Mouse (Mus musculus): ENCODE data around the gene Tipin. TPM values are rescaled to one million over a fixed set of nuclear protein-coding genes. Genes with fewer than 3 reads are reported as not detected.
"Not testable (repeated sequence)": the region's sequence is repeated elsewhere in the genome, so short reads cannot be mapped to it uniquely, and the experiment has no call there.

The Tipin gene
- polyA plus RNA-seq, 1 experiment from 2014 or later, result 284 TPM

- DNase-seq (peak; percentile 14), ATAC-seq (ENCODE audit: low read depth) (no peak)
- WGBS (ENCODE audit: insufficient replicate concordance), result under 1% methylated on average over 16 of the region's 16 CpGs
Observed at GRCm38 (mm10) chr9:64252591-64253020, 28.8 kb upstream of the Tipin start.

GRCm38 (mm10) chr9:64253021-64253904 lies 28.1 kb upstream of the Tipin start, which contains the start of gene Map2k1:
Map2k1 (minus strand) TSS chr9:64253631.
- peak within 1 kb of the TSS; percentile 86 for H3K4me3 ChIP-seq (replicated peaks)
- H3K9me3 ChIP-seq (replicated peaks), result no peaks in the 10 kb centered on the region
- H3K9ac ChIP-seq, result peak within 1 kb of the TSS; percentile 86
- peak; percentile 91 for ATAC-seq (ENCODE audit: low read depth)
- WGBS (ENCODE audit: insufficient replicate concordance), result under 1% methylated on average over 89 of the region's 89 CpGs
- peak within 1 kb of the TSS; percentile 97 for H3K4me2 ChIP-seq
- peak within 1 kb of the TSS; percentile 90 for H3K27ac ChIP-seq
- DNase-seq, result peak; percentile 100
- H3K36me3 ChIP-seq, result peaks cover 4% of the 10 kb centered on the region; the same call in 1 of the 2 replicates
- no peaks in the 10 kb centered on the region for H3K27me3 ChIP-seq
- peaks cover 35% of the 10 kb centered on the region for H3K4me1 ChIP-seq (replicated peaks)

More at GRCm38 (mm10) chr9:64252591-64253020, 28.8 kb upstream of the Tipin start:
- peak overlapping the region; percentile 90 for H3K27ac ChIP-seq
- peaks cover 35% of the 10 kb centered on the region for H3K4me1 ChIP-seq (replicated peaks)
- peak overlapping the region; percentile 86 for H3K9ac ChIP-seq
- peaks cover 5% of the 10 kb centered on the region; the same call in 1 of the 2 replicates for H3K36me3 ChIP-seq
- H3K27me3 ChIP-seq, result no peaks in the 10 kb centered on the region
- H3K4me3 ChIP-seq (replicated peaks), result peak overlapping the region; percentile 86
- H3K9me3 ChIP-seq (replicated peaks), result no peaks in the 10 kb centered on the region
- H3K4me2 ChIP-seq, result peak overlapping the region; percentile 97

DNA sequence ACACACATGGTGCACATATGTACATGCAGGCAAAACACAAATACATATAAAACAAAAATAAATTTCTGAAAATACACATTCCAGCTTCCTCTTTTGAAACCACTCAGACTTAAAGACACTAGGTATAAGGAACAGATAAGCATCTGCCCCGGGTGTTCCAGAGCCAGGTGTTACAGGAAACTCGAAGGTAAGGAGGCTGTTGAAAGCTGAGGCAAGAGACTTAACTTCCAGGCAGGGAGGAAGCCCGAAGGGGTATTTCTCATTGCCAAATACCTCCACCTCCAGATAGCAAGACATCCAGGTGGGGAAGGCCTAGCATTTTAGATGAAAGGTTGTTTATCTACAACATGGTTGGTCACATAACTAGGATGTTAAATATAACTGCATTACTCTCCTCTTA lies 26.0 kb upstream of the Tipin start:
- H3K9me3 ChIP-seq (replicated peaks), result no peaks in the 10 kb centered on the region
- H3K4me1 ChIP-seq (replicated peaks), result peaks cover 29% of the 10 kb centered on the region
- H3K4me3 ChIP-seq (replicated peaks), result no peak overlapping the region
- H3K9ac ChIP-seq, result no peak overlapping the region
- 59% methylated on average over 3 of the region's 3 CpGs for WGBS (ENCODE audit: insufficient replicate concordance)
- no peaks in the 10 kb centered on the region for H3K36me3 ChIP-seq
- H3K4me2 ChIP-seq, result no peak overlapping the region
- H3K27ac ChIP-seq, result no peak overlapping the region
- ATAC-seq (ENCODE audit: low read depth) (no peak), DNase-seq (no peak)
- H3K27me3 ChIP-seq, result no peaks in the 10 kb centered on the region

GRCm38 (mm10) chr9:64256204-64256603 lies 25.2 kb upstream of the Tipin start:
- H3K4me3 ChIP-seq (replicated peaks), result no peak overlapping the region
- DNase-seq (no peak), ATAC-seq (ENCODE audit: low read depth) (no peak)
- H3K27ac ChIP-seq, result no peak overlapping the region
- no peaks in the 10 kb centered on the region for H3K36me3 ChIP-seq
- H3K4me2 ChIP-seq, result no peak overlapping the region
- no peaks in the 10 kb centered on the region for H3K9me3 ChIP-seq (replicated peaks)
- H3K4me1 ChIP-seq (replicated peaks), result peaks cover 21% of the 10 kb centered on the region
- H3K27me3 ChIP-seq, result no peaks in the 10 kb centered on the region
- no peak overlapping the region for H3K9ac ChIP-seq
- WGBS (ENCODE audit: insufficient replicate concordance), result 80% methylated on average over 3 of the region's 3 CpGs

- H3K4me3 ChIP-seq (replicated peaks), result no peak overlapping the region
- H3K9ac ChIP-seq, result no peak overlapping the region
- H3K27ac ChIP-seq, result no peak overlapping the region
- H3K9me3 ChIP-seq (replicated peaks), result no peaks in the 10 kb centered on the region
- WGBS (ENCODE audit: insufficient replicate concordance), result 72% methylated on average over 5 of the region's 5 CpGs
- ATAC-seq (ENCODE audit: low read depth), result no peak
- no peak for DNase-seq
- no peak overlapping the region for H3K4me2 ChIP-seq
- no peaks in the 10 kb centered on the region for H3K4me1 ChIP-seq (replicated peaks)
- no peaks in the 10 kb centered on the region for H3K36me3 ChIP-seq
- H3K27me3 ChIP-seq, result no peaks in the 10 kb centered on the region
Observed at GRCm38 (mm10) chr9:64259906-64260305, 21.5 kb upstream of the Tipin start.

DNA sequence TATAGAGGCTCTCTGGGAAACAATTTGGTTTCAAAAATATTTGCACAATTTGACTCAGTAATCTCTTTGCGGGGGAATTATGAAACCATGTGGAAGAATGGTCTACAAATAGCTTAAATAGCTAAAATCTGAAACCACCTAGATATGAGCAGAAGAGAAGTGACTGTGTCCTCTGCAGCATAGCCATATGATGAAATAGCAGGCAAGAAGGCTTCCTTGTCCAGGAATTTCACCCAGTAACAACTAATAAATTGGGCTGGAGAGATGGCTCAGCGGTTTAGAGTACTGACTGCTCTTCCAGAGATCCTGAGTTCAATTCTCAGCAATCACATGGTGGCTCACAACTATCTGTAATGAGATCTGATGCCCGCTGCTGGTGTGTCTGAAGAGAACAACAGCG lies 20.4 kb upstream of the Tipin start:
- no peak overlapping the region for H3K27ac ChIP-seq
- no peak overlapping the region for H3K9ac ChIP-seq
- no peaks in the 10 kb centered on the region for H3K36me3 ChIP-seq
- H3K9me3 ChIP-seq (replicated peaks), result no peaks in the 10 kb centered on the region
- H3K4me3 ChIP-seq (replicated peaks), result no peak overlapping the region
- ATAC-seq (ENCODE audit: low read depth), result no peak
- WGBS (ENCODE audit: insufficient replicate concordance), result 72% methylated on average over 4 of the region's 4 CpGs
- H3K4me1 ChIP-seq (replicated peaks), result no peaks in the 10 kb centered on the region
- no peak for DNase-seq
- no peaks in the 10 kb centered on the region for H3K27me3 ChIP-seq
- no peak overlapping the region for H3K4me2 ChIP-seq

GRCm38 (mm10) chr9:64264813-64265212 lies 16.6 kb upstream of the Tipin start:
- Histone ChIP-seq H3K27me3 (no peaks in the 10 kb centered on the region), H3K9ac (no peak overlapping the region), H3K27ac (no peak overlapping the region), H3K4me2 (no peak overlapping the region), H3K4me3 (replicated peaks) (no peak overlapping the region), H3K36me3 (no peaks in the 10 kb centered on the region), H3K9me3 (replicated peaks) (no peaks in the 10 kb centered on the region), H3K4me1 (replicated peaks) (no peaks in the 10 kb centered on the region)
- 37% methylated on average over 1 of the region's 1 CpGs for WGBS (ENCODE audit: insufficient replicate concordance)
- ATAC-seq (ENCODE audit: low read depth), result no peak
- DNase-seq, result no peak

DNA sequence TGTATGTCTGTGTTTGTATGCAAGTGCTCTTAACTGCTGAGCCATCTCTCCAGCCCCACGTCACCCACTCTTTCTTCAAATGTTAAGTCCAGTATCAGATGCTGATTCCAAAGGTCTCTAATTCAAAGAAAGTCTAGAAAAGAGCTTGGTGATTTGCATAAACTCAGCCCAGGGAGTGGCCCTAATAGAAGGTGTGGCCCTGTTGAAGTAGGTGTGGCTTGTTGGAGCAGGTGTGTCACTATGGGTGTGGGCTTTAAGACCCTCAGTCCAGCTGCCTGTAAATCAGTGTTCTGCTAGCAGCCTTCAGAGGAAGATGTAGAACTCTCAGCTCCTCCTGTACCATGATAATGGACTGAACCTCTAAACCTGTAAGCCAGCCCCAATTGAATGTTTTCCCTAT lies 14.2 kb upstream of the Tipin start:
- DNase-seq (no peak), ATAC-seq (ENCODE audit: low read depth) (no peak)
- H3K27me3 ChIP-seq, result no peaks in the 10 kb centered on the region
- no peak overlapping the region for H3K9ac ChIP-seq
- no peaks in the 10 kb centered on the region for H3K4me1 ChIP-seq (replicated peaks)
- 80% methylated on average over 1 of the region's 1 CpGs for WGBS (ENCODE audit: insufficient replicate concordance)
- H3K9me3 ChIP-seq (replicated peaks), result no peaks in the 10 kb centered on the region
- no peak overlapping the region for H3K27ac ChIP-seq
- no peak overlapping the region for H3K4me2 ChIP-seq
- no peaks in the 10 kb centered on the region for H3K36me3 ChIP-seq
- no peak overlapping the region for H3K4me3 ChIP-seq (replicated peaks)

DNA sequence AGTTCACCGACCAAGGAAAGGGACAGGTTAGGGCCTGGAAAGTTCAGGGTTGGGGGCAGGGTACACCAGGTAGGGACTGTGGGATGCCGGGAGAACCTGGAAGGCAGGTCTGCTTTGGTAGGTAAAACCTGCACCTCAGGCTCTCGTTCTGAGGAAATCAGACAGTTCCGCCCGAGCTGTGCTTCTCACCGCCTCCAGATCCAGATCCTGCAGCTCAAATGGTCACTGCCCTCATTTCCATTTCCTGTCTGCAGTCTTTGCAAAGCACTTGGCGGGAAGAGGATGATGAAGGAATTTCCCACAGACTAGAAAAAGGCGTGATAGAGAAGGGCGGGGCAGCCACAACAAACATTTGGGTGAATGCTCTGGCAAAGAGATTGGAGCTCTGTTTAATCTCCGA lies 13.2 kb upstream of the Tipin start:
- no peaks in the 10 kb centered on the region for H3K27me3 ChIP-seq
- no peaks in the 10 kb centered on the region for H3K4me1 ChIP-seq (replicated peaks)
- no peaks in the 10 kb centered on the region for H3K36me3 ChIP-seq
- DNase-seq (no peak), ATAC-seq (ENCODE audit: low read depth) (no peak)
- no peak overlapping the region for H3K4me2 ChIP-seq
- H3K9me3 ChIP-seq (replicated peaks), result no peaks in the 10 kb centered on the region
- WGBS (ENCODE audit: insufficient replicate concordance), result 57% methylated on average over 10 of the region's 10 CpGs
- no peak overlapping the region for H3K9ac ChIP-seq
- H3K4me3 ChIP-seq (replicated peaks), result no peak overlapping the region
- H3K27ac ChIP-seq, result no peak overlapping the region

- H3K4me2 ChIP-seq; H3K4me3 ChIP-seq (replicated peaks); H3K27me3 ChIP-seq; H3K9ac ChIP-seq; H3K4me1 ChIP-seq (replicated peaks); DNase-seq; H3K36me3 ChIP-seq; H3K9me3 ChIP-seq (replicated peaks); H3K27ac ChIP-seq; ATAC-seq (ENCODE audit: low read depth): not testable (repeated sequence)
- WGBS (ENCODE audit: insufficient replicate concordance), result 86% methylated on average over 8 of the region's 8 CpGs
Observed at GRCm38 (mm10) chr9:64268836-64269235, 12.5 kb upstream of the Tipin start.

DNA sequence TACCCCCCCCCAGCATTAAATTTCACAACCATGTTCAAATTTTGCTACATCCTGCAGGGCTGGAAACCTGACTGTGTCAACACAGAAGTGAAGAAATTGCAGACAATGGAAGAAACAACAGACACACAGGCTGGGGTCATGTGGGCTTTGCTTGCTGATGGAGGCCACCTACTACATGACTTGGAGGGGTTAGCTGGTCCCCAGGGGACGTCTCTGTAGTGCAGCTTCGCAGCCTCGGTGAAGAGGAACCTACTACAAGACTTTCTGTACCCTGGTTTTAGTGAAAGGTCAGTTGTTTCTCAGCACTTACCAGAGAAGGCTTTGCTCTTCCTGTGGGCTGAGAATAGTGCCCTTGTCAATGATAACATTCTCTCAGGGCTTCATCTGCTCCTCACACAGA lies 10.1 kb upstream of the Tipin start:
- 44% methylated on average over 3 of the region's 3 CpGs for WGBS (ENCODE audit: insufficient replicate concordance)
- no peak for DNase-seq
- no peak overlapping the region for H3K27ac ChIP-seq
- H3K36me3 ChIP-seq, result no peaks in the 10 kb centered on the region
- no peak overlapping the region for H3K4me3 ChIP-seq (replicated peaks)
- H3K9me3 ChIP-seq (replicated peaks), result no peaks in the 10 kb centered on the region
- H3K4me2 ChIP-seq, result no peak overlapping the region
- ATAC-seq (ENCODE audit: low read depth), result no peak
- no peaks in the 10 kb centered on the region for H3K27me3 ChIP-seq
- H3K4me1 ChIP-seq (replicated peaks), result no peaks in the 10 kb centered on the region
- no peak overlapping the region for H3K9ac ChIP-seq

- DNase-seq (no peak), ATAC-seq (ENCODE audit: low read depth) (no peak)
- H3K27me3 ChIP-seq, result no peaks in the 10 kb centered on the region
- no peak overlapping the region for H3K9ac ChIP-seq
- no peaks in the 10 kb centered on the region for H3K36me3 ChIP-seq
- H3K4me2 ChIP-seq, result no peak overlapping the region
- no peaks in the 10 kb centered on the region for H3K9me3 ChIP-seq (replicated peaks)
- no peak overlapping the region for H3K27ac ChIP-seq
- H3K4me1 ChIP-seq (replicated peaks), result no peaks in the 10 kb centered on the region
- no peak overlapping the region for H3K4me3 ChIP-seq (replicated peaks)
- WGBS (ENCODE audit: insufficient replicate concordance), result 22% methylated on average over 7 of the region's 7 CpGs
Observed at GRCm38 (mm10) chr9:64272611-64273010, 8.8 kb upstream of the Tipin start.
